Mouse (Mus musculus) adrenal gland, postnatal 25 days (tissue): ENCODE measurements around the gene Ntrk3. TPM values are rescaled to one million over a fixed set of nuclear protein-coding genes. Genes with fewer than 3 reads are reported as not detected.

Experiments
- DNase-seq: peaks from one replicate; pipeline ENCODE4 v3.0.0; 2021; ENCODE audit warnings: mixed read lengths
- total RNA-seq: library from RNA; stranded (reverse); gene quantifications from 2 replicates; pipeline ENCODE4 v1.2.3, GENCODE M21; 2021

Gene Ntrk3
- total RNA-seq, 1 experiment from 2014 or later, result 24.3 TPM

DNA sequence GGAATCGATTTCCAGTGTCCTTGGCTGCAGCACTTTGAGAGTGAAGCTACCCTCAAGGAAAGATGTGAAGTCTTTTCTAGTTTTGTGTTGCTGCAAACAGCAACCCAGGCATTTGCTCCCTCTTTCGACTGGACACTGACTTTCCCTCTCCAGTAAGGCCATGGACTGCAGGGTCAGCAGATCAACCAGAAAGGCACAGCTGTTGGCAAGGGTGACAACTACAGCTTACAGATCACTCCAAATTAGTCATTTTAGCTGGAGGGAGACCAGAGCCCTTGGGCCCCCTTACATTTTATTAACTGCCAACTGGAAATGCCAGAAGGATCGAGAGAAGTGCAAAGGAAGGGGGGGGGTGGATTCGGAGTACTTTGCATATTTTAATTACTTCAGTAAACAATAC lies 516.9 kb downstream of the Ntrk3 start:
- no peak for DNase-seq

DNA sequence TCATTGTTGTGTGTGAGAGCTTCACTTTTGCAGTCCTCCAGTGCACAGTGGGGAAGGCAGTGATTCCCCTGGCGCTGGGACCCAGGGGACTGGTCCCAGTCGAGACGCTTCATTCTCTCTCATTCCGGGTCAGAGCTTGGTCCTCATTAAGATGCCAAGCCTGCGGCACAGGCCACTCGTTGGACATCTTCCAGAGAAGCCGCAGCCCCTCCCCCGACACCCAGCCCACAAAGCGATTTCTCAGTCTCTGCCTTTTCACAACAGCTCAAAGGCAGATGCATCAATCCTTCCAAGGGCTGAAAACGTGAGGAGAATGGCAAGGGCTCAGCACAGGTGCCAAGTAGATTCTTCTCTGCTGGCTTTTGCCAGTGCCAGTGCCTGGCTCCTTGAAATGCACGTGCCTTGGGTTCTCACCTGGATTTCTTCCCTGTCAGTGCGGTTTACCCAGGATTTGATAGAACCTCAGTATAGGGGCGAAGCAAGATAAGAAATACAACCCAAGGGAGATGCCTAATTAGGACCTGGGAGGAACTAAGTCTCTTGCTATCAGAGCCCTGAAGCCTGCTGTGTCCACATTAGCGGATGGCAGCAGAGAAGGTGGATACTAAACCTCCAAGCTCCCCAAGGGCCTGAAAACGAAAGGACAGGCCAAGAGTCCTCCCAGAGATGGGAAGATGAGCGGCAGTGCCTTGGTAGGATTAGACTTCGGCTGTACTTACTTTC lies 546.7 kb downstream of the Ntrk3 start:
- DNase-seq, result peak; percentile 6

DNA sequence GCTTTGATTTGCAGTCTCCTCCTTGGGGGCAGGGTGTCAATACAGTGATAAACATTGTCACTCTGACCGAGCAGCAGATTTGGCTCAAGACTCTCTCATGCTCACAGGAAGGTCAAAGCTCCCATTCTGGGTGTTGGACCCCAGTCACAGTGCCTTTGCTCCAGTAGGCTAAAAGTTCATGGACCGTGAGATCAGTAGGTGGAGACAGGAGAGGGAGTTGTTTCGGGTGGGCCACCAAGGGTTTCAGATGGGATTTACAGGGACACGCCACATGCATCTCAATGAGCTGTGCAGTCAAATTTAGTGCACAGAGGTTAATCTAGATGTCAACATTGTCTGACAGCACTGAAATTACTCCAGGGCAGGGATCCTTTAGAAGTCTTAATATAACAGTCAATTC lies 552.2 kb downstream of the Ntrk3 start:
- no peak for DNase-seq

DNA sequence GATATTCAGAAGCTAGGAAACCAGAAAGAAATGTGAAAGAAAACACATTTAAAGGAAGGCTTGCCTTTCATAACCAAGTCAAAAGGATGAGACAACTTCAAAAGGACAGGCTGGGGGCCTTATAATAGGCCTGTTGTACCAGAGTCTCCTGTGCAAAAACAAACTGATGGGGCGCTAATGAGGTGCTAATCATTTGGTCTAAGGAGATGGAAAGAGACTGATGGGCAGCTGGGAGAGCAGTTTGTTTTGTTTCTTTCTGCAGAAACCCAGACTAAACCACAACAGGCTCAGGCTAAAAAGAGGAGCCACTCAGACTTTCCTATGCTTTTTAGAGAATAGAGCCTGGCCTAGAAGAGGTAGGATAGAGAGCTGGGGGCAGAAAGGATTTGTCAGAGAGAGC lies 554.4 kb downstream of the Ntrk3 start:
- DNase-seq, result no peak

DNA sequence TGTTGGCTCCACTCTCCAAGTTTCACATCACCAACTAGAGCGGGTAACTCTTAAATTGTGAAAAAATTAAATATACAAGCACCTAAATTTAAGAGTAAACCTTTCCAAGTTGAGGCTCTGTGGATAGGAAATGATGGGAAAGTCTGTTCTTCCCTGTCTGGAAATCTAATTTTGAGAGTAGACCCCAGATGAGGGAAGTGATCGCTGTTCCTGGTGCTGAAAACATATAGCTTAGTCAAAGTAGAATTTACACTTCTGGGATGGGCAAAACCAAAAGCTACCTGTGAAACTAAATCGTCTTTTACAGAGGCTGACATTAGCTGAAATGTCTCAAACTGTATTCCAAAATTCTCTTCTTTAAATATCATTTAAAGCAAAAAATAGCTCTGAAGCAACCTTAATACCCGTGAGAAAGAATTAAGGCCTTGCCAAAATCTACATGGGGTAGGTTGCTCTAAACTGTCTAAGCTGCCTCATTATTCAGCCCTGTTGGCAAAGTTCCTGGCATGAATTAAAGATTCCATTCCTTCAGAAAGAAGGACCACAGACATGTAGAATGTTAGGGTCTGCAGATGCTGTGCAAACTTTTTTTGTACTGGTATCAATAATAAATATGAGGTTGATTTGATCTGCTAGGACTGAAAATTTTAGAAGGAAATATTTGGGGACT lies 557.7 kb downstream of the Ntrk3 start:
- DNase-seq, result no peak

DNA sequence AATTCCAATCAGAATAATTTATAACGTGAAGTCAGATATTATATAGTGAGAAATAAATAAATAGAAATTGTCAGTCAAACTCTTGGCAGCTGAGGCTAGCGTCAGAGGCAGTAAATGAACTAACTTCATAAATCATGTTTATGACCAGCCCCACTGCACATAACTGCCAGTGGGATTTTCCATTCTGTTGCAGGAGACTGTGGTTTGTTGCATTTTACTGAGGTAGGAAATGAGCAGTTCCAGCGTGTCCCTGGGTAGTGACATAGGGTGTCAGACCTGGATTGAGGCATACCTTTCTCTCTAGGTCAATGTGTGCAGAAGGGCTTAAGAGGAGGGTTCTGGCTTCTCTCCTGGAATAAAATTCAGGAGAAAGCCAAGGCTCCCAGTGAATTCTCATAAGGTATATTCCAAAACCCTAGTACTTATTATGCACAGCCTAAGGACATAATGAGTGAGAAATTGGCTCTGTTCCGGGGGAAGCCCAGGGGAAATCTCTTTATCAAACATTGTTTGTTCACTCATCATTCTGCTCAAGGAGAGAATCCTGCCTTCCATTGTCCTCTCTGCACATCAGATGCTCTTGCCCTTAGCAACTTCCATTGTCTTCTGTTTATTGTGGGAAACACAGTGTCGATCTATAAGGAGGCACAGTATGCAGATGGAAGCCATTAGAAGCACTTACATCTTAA lies 565.4 kb downstream of the Ntrk3 start:
- DNase-seq, result no peak

DNA sequence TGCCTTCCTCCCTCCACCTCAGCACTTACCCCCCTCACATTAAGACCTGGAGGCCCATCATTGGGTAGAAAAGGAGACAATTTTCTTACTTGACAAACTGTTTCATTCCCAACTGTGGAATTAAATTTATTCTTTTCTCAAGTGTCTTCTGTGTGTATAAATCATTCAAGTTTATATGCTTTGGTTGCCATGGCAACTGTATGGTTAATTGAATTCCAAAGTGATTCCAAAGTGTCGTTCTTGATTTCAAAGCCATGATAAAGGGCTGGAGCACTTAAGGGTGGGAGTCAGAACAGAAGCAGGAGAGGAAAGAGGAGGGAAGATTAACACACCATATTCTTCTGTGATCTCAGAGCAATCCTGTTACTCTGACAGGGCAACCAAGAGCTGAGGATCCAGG lies 572.3 kb downstream of the Ntrk3 start:
- DNase-seq, result no peak

DNA sequence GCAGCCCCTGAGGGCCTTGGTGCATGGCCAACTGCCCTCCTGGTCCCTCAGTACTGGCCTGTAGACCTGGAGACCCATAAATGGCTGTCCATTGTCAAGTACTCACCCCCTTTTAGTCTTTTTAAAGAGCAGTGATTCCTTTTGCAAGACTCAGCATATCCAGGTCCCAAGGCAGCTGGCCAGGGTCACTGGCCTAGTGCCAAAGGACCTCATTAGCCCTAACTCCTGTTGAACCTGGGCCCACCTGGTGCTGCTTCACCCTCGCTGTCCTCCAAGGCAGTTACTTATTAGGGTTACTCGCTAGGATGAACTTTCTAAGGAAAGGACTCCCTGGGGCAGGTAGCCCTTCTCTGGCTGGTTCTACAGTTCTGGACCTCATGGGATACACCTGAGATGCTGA lies 579.9 kb downstream of the Ntrk3 start:
- DNase-seq, result no peak

DNA sequence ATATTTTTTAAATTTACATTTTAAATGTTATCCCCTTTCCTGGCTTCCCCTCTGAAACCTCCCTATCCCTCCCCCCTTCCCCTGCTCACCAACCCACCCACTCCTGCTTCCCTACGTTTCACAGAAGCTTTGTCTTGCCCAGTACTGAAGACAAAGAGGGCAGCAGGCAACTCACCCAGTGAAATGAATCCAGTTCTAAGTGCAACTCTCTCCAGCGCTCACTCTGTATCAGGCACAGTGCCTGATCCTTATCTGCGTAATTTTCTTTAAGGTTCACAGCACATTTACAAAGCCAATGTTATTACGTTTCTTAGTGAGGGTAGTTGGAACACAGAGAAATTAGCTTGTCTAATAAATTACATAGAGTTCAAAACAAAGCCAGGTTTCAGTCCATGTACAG lies 592.6 kb downstream of the Ntrk3 start:
- DNase-seq, result no peak

DNA sequence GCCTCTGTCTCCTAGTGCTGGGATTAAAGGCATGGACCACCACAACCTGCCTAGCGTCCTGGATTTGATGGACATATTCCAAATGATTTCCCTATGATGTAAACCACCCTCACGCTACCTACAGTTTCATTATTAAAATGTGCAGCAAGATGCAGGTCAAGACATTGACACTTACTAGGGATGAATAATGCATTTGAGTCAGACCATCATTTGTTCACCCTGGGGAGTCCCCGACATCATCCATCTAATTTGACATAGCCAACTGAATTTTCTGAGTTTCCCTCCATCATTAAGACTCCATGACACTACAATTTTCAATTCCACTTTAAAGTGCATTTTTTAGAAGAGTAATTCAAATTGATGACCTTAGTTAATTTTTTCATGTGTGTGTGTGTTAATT lies 593.0 kb downstream of the Ntrk3 start:
- no peak for DNase-seq

DNA sequence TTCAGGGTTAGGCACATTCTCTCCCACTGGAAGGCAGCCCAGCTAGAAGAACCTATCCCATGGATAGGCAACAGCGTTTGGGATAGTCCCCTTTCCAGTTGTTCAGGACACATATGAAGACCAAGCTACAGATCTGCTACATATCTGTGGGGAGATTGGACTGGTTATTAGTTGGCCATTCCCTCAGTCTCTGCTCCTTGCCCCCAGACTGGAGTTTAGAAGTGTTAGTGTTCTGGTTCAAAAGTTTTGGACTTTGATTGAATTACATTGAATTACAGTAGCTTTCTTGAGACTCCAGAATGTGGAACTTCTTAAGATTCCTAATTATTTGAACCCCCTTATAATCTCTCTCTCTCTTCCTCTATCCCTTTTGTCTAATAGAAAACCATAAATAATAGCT lies 607.8 kb downstream of the Ntrk3 start:
- DNase-seq, result no peak

Other genes with a start within 250 kb of the Ntrk3 start
- gene Mrps11, start 45.1 kb upstream of the Ntrk3 start, total RNA-seq, result 109 and 114 TPM in 2 replicates
- gene Mrpl46, start 45.5 kb upstream of the Ntrk3 start, total RNA-seq, result 29.7 and 40.8 TPM in 2 replicates
- gene Det1, start 109.3 kb upstream of the Ntrk3 start, total RNA-seq, result 17.1 and 17.8 TPM in 2 replicates
- 36.2 and 36.4 TPM in 2 replicates for gene Aen, start 157.8 kb upstream of the Ntrk3 start, total RNA-seq
- 4.9 and 5.4 TPM in 2 replicates for gene Isg20, start 175.4 kb upstream of the Ntrk3 start, total RNA-seq